Mouse (Mus musculus) heart, postnatal 14 days (tissue): ENCODE measurements around the gene Dynll2. TPM values are rescaled to one million over a fixed set of nuclear protein-coding genes. Genes with fewer than 3 reads are reported as not detected.
A peak's percentile ranks its signal among the peaks of the same experiment; 100 is the strongest.
"Not testable (repeated sequence)": the region's sequence is repeated elsewhere in the genome, so short reads cannot be mapped to it uniquely, and the experiment has no call there.

Experiments
- DNase-seq, 2 experiments: peaks; one replicate each; pipeline ENCODE4 v3.0.0; 2021 to 2022
- intact Hi-C: fragments of 180-260 bp; cut with DNase I; formaldehyde crosslinking; loops from one replicate; pipeline ENCODE4 v1.15.1; 2025
- total RNA-seq, 2 experiments: library from RNA; stranded (reverse); gene quantifications; 2 replicates each; pipeline ENCODE4 v1.2.3; 2021

Gene Dynll2
- total RNA-seq, 2 experiments from 2014 or later, result 301 to 315 TPM

- intact Hi-C loops, result no loop called here
- no peak for DNase-seq
Measured at GRCm38 (mm10) chr11:87999751-88000150, 12.4 kb upstream of the Dynll2 start.

GRCm38 (mm10) chr11:87991806-87992205 is 4.5 kb upstream of the Dynll2 start:
- DNase-seq, result no peak
- intact Hi-C loops, result no loop called here

- DNase-seq, result no peak
- intact Hi-C loops, result loop anchor here (2.0 kb wide), 1 partner anchor 59 kb away; the partner anchor contains the start of gene Srsf1
Measured at GRCm38 (mm10) chr11:87987861-87988260, 528 bp upstream of the Dynll2 start.

DNA sequence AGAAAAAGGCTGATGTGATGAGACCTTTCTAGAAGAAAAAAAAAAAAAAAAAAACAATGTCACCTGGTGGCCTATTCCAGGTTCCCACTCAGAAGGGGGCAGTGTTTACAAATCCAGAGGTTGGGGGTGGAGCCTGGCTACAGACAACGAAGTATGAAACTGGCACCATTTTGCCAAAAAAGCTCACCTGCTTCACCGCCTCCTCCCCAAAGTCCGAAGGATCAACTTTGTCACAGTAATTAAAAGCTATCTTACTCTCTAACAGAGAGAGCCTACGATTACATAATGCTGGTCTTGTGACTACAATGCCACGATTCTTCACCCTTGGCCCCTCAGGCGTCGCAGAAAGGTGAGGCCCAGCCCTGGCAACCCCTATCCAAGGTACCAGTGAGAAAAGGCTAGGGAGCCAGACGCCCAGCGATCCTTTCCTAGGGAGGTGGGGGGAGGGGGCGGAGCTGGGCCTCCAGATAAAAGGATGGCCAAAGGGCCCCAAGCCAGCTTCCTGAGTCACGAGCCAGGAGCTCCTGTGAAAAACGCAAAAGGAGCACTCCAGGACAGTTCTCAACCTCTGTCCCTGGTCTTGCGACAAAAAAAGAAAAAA is 1.1 kb downstream of the Dynll2 start:
- peak; percentile 80 to 84 for DNase-seq
- intact Hi-C loops, result loop anchor here (2.0 kb wide), 1 partner anchor 61 kb away; the partner anchor contains the start of gene Srsf1

GRCm38 (mm10) chr11:87985643-87986042 is 1.7 kb downstream of the Dynll2 start:
- intact Hi-C loops, result loop anchor here (2.0 kb wide), 1 partner anchor 61 kb away; the partner anchor contains the start of gene Srsf1

DNA sequence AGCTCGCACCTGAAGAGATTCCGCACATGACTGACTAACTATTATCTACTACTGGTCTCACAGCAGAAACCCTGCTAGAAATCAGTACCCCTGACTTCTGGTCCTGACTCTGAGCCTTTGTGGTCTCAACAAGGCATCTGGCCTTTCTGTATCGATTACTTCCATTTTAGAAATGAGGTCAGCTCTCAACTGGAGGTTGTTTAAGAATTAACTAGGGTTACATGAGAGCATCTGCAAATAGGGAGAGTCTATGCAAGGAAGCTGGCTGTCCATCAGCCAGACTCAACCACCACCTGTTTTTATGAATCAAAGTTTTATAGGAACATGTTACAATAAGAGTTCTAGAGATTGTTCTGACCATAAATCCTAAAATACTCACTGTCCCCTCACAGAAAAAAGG is 2.8 kb downstream of the Dynll2 start:
- intact Hi-C loops, result no loop called here
- no peak for DNase-seq

More at GRCm38 (mm10) chr11:87985643-87986042, 1.7 kb downstream of the Dynll2 start:
- DNase-seq, result no peak

GRCm38 (mm10) chr11:87978905-87979304 is 8.4 kb downstream of the Dynll2 start:
- DNase-seq, result no peak
- intact Hi-C loops, result no loop called here

GRCm38 (mm10) chr11:87977021-87977420 is 10.3 kb downstream of the Dynll2 start:
- intact Hi-C loops, DNase-seq: not testable (repeated sequence)

DNA sequence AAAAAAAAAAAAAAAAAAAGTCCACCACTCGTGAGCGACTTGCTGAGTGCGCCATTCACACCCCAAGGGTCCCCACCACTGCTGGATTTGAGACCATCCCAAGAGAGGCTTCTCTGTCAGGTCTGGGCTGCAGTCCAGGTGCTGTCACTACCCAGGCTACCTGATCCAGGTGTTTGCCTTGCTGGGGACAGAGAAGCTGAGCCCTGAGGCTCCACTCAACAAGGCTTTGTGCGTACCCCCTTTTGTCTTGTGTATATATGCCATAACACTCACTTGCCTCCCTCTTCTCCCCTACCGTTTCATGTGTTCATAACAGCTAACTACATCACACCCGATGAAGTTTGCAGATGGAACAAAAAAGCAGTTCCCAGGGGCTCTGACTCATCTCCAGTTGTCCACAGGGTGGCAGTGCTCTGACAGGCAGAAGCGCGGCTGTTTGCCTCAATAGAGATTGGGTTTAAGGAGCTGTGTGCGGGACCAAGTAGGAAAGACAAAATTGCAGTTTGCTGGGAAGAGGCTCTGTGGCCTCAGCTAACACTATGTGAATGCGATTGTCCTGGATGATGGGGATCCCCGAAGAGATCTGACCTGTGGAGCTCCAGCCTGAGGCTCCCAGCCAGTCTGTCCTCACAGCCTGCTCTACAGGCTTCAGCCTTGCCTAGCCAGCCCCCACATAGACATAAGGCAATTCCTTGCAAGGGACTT is 12.7 kb downstream of the Dynll2 start:
- intact Hi-C loops, result loop anchor here (2.0 kb wide), 2 partner anchors 72 to 222 kb away; partner anchors contain the start of gene Srsf1
- peak; percentile 50 to 74 for DNase-seq

DNA sequence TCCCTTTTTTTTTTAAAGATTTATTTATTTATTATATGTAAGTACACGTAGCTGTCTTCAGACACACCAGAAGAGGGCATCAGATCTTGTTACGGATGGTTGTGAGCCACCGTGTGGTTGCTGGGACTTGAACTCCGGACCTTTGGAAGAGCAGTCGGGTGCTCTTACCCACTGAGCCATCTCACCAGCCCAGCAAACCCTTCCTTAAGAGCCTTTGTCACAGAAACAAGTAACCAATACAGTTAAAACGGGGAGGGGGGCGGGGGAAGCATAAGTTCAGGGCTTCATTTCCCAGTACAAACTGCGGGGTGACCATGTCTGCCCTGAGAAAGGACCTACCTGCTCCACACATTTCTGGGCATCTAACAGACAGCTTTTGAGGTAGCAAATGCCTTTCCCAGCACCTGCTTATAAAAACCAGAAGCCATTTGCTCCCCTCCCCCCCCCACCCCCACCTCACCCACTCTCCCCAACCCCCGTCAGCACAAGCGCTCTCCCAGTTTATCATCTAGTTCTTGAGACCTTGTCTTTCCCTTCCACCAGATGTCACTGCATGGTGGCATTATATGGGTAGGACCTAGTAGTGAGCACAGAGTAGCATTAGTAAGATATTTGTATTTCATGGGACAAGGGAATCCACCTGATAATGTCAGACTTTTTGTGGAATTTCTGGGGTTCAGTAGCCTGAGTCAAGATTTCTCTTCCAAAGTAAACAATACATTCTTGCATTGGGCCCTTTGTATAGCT is 13.6 kb downstream of the Dynll2 start:
- intact Hi-C loops, result loop anchor here (2.0 kb wide), 2 partner anchors 73 to 223 kb away; partner anchors contain the start of gene Srsf1
- no peak for DNase-seq

GRCm38 (mm10) chr11:87972829-87973228 is 14.5 kb downstream of the Dynll2 start:
- DNase-seq, result no peak
- intact Hi-C loops, result no loop called here

GRCm38 (mm10) chr11:87968356-87969122 is 18.8 kb downstream of the Dynll2 start:
- intact Hi-C loops, result loop anchor here (5.0 kb wide), 1 partner anchor 854 kb away; no protein-coding TSS in a partner anchor
- DNase-seq, result no peak

- peak; percentile 78 to 89 for DNase-seq
- intact Hi-C loops, result loop anchor here (5.0 kb wide), 1 partner anchor 855 kb away; no protein-coding TSS in a partner anchor
Measured at GRCm38 (mm10) chr11:87967692-87968289, 19.5 kb downstream of the Dynll2 start.

GRCm38 (mm10) chr11:87966214-87966613 is 21.1 kb downstream of the Dynll2 start:
- intact Hi-C loops, result loop anchor here (5.0 kb wide), 1 partner anchor 856 kb away; no protein-coding TSS in a partner anchor
- DNase-seq, result no peak

GRCm38 (mm10) chr11:87965293-87965692 is 22.0 kb downstream of the Dynll2 start:
- no peak for DNase-seq
- intact Hi-C loops, result loop anchor here (5.0 kb wide), 1 partner anchor 857 kb away; no protein-coding TSS in a partner anchor

- intact Hi-C loops, result no loop called here
- peak in 1 of 2 experiments; percentile 30 for DNase-seq
Measured at GRCm38 (mm10) chr11:87957066-87957465, 30.3 kb downstream of the Dynll2 start.

- intact Hi-C loops, result no loop called here
- DNase-seq, result no peak
Measured at GRCm38 (mm10) chr11:87955144-87955543, 32.2 kb downstream of the Dynll2 start.

GRCm38 (mm10) chr11:87949990-87950389 is 37.3 kb downstream of the Dynll2 start:
- intact Hi-C loops, result no loop called here

GRCm38 (mm10) chr11:87935467-87935866 is 51.9 kb downstream of the Dynll2 start:
- intact Hi-C loops, result no loop called here
- no peak for DNase-seq

More at GRCm38 (mm10) chr11:87949990-87950389, 37.3 kb downstream of the Dynll2 start:
- DNase-seq, result no peak
